Mouse (Mus musculus) 3134 (cell line): ENCODE measurements around the gene Lrmda.
"Not testable (repeated sequence)": the region's sequence is repeated elsewhere in the genome, so short reads cannot be mapped to it uniquely, and the experiment has no call there.

Experiments used
- DNase-seq: peaks from one replicate; pipeline ENCODE4 v3.0.0-alpha.2; 2011; ENCODE audit warnings: low spot score; ENCODE audit not compliant: insufficient read length; ENCODE audit errors: extremely low read depth

The Lrmda gene

DNA sequence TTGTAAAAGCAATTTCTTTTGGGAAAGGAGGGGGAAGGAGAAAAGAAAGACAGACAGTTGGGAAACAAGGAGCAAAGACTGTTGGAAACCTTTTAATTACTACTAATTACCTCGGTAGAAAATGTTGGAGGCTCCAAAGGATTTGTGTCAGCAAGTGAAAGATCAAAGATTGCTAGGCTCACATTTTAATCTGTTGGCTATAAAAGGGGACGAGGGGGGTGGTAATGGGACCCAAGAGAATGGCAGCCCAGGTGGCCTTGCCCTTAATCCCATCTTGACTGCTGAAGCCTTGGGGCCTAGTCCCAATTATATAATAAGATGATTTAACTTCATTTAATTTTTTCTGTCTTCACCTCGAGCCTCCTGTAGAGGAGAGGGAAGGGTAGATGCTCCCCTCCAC, 533.3 kb downstream of the Lrmda start:
- DNase-seq = no peak

DNA sequence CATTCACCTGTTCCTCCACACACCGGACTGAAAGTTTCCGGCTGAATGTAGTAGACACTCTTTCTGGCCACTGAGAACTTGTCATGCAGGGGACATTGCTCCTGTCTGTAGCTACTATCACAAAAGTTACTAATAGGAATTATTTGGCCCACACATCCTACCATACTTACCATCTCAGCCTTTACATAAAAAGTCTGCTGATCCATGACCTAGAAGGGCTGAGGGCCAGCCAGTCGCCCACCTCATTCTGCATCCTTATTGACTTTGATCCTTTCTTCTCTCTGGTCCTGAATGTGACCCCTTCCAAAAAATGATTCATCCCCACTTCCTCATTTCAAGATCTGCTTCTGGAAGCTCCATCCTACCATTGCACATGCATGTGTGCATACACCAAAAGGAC, 534.2 kb downstream of the Lrmda start:
- no peak for DNase-seq

DNA sequence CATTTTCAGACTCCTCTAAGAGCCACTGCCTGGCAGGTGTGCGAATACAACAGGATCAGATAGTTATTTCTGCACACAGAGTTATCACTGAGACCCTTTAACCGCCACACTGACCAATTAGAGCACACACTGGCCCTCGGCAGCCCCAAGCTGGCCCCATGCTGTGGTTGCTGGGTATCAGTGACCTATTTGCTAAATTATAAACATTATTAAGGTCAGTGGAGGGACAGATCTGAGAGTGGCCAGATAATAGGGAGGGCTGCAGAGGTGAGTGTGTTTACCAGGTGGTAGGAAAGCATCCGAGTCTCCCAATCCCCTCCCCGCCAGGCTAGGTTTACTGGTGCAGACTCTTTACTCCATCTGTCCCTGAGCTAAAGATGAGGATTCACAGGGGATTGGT, 553.0 kb downstream of the Lrmda start:
- DNase-seq = no peak

DNA sequence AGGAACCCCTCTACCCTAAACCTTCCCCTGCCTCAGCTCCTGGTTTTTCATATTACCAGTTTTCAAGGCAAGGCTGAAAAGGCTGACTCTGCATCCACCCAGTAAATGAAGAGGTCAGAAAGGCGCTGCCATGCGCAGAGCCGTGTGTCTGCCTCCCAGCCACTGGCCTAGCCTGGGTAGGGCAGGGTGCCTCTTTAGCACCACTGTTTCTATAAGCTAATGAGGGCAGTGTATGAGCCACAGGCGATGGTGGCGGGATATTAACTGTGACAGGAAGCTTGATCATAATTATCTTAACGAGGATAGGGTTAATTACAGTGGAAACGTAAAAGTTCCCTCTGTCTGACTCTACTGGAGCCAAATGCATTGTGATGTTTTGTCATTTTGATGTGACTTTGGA, 554.1 kb downstream of the Lrmda start:
- DNase-seq = no peak

DNA sequence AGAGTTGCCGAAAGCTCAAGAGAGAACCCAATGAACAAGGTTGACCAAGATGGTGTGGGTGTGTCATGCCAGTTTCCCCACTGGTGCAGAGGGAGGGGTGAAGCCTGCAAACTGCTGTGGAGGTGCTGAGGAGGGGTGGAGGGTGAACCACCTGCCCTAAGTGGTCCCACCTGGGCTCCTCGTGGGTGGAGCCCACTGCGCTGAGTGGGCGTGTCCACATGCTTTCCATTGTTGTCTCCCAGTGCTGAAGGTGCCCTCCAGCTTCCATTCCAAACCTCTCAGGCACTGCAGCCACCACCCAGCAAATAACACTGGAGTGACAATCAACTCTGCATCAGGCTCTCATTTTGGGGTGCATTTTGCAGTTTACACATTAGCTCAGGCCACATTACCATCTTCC, 554.5 kb downstream of the Lrmda start:
- no peak for DNase-seq

DNA sequence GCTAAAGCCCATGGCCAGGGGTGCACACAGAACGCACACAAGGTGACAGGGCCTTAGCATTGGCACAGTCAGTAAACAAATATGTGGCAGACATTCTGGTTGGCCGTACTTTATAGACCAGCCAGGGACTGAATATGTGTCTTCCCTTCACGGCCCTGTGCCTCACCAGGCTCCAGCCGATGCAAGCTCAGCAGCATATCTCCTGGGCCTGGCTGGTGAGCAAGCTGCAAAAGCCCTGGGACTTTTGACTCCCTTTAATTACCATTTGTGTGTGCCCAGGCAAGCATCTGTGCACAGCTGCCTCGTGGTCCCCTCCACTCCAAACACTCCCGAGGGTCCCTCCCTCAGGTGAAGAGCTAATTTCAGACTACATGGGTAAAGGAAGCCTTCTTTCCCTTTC, 556.9 kb downstream of the Lrmda start:
- no peak for DNase-seq

DNA sequence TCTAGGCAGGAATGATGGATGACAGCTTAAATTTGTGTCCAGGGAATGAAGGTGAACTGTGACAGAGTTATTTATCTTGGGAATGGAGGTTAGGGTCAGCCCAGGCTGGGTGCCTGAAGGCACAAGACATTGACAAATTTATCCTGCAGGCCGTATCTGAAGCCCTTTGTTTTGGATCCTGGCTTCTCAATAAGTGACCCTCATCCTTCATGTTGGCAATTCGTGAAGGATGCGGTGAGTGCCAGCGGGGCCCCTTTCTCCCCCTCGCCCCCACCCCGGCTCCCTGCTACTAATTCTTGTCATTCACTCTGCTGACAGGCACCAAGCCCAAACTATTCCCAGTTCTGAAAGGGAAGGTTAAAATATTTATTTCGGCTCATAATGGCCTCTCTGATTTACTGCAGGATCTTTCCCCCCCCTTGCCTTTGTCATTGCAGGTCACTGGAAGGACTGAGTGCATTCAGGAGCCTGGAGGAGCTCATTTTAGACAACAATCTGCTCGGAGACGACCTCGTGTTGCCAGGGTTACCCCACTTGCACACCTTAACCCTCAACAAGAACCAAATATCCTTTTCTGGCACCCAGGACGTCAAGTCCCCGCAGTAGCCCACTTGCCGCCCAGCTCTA, 558.0 kb downstream of the Lrmda start:
- DNase-seq = peak; percentile 10

DNA sequence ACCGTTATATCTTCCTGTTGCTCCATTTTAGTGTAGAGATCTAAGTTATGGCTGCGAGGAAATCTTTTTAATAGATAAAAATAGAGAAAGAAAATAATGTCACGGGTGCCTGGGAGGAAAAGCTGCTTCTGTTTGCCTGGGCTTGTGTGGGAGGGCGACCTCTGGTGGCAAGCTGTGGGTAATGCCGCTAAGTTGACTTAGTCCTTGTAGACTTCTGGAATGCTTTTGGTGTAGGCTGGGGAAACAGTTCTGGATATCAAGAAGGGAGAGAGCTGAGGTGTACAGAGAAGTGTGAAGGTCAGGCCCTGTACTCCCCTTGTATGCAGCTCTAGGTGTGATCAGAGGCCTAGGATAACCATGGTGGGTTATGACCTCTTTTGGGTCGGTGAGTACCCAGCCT, 558.7 kb downstream of the Lrmda start:
- peak; percentile 51 for DNase-seq

DNA sequence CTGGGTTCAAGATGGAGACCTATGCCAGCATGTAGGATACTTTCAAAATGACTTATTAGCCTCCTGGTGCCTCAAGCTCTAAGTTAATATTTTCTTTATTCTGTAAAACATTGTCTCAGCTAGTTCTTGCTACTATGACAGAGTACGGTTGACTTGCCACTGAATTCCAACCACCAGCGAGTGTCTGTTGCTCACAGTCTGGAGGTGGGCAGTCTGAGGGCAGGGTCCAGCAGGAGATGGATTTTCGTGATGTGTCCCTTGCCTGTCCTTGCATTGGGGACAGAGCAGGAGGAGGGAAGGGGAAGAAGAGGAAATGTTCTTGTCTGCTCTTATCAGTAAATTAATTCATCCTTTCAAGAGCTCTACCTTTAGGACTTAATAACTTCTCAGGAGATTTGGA, 559.5 kb downstream of the Lrmda start:
- no peak for DNase-seq

DNA sequence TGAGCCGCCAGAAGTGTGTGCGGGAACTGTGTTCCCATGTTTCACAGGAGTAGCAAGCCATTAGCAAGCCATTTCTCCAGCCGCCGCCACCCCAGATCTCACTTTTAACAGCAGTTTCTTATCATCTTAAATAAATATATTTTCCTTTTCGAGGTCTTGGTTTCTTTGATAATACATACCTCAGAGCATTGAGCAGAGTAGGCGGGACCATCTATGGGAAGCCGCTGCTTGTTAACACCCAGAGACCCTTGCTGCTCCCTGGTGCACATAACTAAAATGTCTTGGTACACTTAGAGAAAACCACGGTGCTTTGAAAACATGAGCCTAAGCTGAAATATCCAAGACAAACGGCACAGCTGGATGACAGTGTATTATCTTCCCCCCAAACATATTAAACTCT, 562.6 kb downstream of the Lrmda start:
- DNase-seq = no peak

DNA sequence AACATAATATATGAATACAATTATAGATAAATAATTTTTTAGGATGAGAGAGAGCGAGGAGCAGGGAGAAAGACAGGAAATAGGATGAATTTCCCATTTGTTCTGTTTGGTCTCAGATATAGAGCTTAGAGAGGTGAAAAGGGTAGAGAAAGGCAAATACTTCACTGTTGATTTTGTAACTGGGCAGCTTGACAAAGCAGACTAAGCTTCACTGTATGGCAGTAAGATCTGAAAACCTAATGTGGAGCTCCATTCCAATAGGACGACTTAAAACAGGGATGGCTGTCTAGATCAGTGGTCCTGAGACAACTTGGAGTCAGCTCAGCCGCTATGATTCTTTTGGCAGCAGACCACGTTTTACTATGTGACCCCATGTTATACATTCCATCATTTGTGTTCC, 566.8 kb downstream of the Lrmda start:
- no peak for DNase-seq

DNA sequence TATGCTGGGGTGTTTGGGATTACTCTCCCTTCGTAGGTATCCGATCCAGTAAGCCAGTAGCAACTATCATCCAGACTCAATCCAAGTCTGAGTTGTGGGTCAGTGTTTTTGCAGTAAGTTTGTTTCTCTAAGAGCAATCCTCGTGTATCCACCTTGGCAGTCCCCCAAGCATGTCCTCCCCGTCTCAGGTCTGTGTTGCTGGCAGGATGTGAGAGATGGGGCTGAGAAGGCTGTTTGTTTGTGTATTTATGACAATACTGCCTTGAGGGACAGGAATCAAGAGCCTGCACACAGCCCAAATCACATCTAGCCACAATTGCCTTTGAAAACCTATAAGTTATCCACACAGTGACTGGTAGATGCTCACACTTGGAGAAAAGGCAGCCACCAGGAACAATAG, 567.3 kb downstream of the Lrmda start:
- peak; percentile 50 for DNase-seq

DNA sequence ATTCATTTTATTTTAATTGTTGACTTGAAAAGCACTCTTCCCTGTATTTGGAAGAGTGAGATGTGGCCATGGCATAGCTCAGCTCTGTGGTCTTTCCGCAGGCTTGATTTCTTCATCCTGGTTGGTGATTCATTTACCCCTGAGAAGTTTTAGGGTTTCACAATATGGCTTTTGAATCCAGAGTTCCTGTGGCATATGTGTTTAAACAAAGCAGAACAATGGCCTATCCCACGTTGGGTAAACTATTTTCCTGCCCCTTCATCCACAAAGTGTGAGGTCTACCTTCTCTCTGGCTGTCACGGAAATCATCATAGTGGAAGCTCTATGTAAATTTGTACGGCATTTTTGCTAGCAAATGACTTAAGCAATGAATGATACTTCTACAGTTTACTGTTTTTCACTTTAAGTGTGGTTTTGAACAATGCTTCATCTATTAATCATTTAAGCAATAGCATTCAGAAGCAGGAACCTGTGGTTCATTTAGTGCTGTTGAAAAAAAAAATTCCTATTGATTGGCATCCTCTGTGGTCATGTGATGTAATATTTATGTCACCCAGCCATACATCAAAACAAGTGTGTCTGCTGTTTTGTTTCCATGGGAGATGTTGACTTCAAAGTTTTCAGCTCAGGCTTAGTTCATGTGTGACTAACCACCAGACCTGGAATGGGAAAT, 567.9 kb downstream of the Lrmda start:
- peak; percentile 62 for DNase-seq

DNA sequence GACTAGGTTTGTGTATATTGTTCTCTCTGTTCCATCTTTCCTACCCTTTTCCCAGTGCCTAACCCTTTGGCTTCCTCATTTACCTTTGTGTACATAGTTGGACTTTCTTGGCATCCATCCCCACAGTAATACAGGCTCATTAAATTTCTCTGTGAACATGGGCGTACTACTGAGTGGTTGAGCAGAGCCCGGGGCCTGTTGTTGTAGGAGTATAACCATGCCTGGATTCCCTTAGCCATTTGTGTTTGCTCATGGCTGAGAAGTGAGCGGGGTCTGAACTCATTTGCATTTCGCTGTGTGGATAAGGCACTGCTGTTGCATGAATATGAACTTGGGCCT, 568.4 kb downstream of the Lrmda start:
- peak; percentile 42 for DNase-seq

DNA sequence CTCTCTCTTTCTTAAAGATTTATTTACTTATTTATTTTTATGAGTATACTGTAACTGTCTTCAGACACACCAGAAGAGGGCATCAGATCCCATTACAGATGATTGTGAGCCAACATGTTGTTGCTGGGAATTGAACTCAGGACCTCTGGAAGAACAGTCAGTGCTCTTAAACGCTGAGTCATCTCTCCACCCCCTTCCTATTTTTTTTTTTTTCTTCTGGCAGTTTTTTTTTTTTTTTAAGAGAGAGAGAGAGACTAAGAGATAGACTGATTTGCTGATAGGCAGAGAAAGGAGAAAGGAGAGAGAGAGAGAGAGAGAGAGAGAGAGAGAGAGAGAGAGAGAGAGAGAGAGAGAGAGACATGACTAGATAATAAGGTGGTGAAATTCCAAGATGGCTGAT, 568.9 kb downstream of the Lrmda start:
- not testable (repeated sequence) for DNase-seq

DNA sequence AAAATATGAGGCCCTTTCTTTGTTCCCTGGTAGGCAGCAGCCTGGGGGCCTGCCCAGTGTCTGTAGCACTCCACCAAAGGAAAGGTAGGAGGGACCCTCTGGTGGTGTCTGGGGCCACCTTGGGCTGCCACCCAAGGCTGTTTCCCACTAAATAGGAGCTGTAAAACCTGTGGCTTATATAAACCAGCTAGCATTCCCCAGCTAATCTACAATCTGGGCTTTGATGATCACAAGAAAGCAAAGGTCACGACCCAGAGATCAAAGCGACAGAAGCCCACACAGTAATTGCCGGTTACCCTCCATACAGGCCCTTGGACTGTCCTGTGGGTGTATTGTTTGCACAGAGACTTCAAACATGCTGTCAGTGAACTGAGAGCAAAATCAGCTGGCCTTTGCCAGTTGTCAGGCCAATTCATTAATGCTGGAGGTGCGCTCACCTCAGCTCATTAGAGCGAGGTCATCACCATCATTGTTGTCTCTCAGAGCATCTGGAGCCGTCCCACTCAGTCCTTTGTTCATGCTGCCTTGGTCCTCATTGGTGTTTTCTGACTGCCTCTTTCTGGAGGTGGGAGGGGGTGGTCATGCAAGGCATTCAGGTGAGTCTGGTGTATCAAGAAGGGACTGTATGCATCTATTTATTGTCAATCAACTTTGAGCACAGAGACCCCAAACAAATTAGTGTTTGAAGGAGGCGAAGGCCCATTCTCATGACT, 570.1 kb downstream of the Lrmda start:
- DNase-seq = no peak

DNA sequence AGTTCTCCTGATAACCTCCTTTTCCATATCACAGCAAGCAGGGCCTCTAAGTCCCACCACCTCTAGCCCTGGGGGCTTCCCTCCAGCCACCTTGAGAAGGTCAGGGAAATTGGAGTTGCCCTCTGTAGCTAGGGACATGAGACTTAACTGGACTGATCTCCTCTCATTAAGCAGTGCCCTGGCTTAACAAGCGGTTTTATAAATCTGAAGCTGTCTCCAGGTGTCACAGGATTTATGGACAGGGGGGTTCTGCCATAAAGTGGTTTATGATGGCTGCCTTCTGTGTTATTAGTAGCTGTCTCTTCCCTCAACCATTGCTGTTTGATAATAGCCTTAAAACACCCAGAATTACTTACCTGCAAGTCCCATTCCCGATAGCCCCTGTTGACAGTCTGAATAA, 571.7 kb downstream of the Lrmda start:
- no peak for DNase-seq

DNA sequence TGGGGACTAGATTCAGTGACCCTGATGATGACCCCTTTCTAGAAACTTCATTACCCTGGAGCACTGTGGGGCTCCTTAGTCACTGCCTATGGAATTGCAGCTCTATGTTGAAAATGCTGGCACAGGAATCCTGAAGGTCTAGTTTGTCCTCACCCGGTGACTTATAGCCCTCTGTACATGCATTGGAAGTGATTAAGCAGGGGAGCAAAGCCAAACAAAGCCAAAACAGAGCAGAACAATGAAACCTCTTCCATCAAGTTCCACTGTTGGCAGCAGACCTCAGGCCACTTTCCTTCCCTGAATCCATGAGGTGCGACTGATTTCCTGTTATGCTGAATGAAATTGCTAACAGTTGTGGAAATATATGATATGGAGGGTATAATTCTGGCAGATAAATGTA, 578.0 kb downstream of the Lrmda start:
- DNase-seq = no peak

DNA sequence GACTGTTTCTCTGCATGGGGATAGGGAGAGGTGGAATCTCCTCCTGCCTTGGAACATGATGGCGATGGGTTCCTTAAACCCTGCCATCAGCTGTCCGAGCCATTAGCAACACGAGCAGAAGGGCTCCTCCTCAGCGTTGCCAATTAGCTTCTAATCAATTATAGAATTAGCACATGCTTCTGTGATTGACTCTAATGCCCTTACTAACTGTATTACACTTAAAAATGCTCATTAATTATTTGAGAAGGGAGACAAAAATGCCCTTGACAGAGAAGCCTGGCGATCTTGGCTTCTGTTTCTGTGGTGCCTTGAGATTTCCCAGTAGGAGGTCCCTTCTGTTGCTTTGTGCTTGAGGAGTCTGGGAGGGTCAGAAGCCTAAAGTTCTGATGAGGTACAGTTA, 579.1 kb downstream of the Lrmda start:
- DNase-seq = no peak

DNA sequence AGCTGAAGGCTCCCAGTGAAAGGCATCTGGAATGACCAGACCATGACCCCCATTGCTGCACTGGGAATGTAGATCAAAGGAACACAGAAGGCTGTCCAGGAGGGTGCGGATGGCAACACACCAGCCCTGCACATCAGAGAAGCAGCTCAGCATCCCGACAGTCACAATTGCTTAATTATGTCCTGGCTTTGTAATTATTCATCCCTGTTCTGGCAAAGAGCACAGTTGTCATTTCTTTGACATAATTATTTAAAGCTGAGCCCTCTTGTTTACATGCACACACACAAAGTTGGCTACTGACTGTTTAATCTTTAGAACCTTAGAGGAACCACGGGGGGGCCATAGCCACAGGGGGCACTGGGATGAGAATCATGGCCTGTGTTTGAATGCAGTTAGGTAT, 580.7 kb downstream of the Lrmda start:
- no peak for DNase-seq

DNA sequence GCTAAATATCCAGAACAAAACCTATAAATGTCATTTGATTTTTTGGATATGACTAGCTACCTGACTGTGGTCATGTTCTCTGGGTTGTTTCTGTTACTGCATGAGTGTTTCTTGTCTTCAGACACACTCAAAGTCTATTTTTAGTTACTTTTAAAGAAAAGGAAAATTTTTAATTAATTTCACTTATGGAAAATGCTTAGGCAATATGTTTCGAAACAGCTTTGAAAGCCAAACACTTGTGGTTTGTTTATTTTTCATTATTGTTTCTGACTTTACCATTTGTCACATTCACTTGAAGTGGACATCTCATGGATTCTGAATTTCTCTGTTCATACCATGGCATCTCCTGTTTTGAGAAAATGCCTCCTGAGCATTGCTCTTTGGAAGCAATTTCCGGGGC, 582.8 kb downstream of the Lrmda start:
- no peak for DNase-seq

DNA sequence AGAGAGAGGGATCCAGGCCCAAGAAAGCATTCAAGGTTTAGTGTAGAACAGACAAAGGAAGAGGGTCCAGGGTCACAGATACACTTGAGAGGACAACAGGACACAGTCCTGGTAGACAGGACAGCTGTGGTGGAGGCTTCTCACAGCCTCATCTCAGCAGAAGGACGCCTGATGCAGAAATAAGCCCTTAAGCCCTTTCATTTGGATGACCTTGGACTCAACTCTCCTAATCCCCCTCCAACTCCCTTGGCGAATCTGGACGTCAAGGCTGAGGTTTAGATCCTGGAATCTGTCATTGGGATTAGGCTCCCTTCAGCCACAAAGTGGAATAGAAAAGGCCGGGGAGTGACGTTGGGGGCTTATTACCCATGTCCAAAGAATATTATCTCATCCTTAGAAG, 589.1 kb downstream of the Lrmda start:
- DNase-seq = no peak
